Mouse (Mus musculus): ENCODE measurements around the gene Cnpy1.

Cnpy1 gene

GRCm38 (mm10) chr5:28165358-28166255, 80.0 kb downstream of the Cnpy1 start, which contains the start of gene En2:
Gene En2, plus strand, starts transcription at chr5:28165694.
- in situ Hi-C loops (cut with MboI, MseI): no loop called here

GRCm38 (mm10) chr5:28163926-28164325, 81.7 kb downstream of the Cnpy1 start:
- in situ Hi-C loops (cut with MboI, MseI): no loop called here

- in situ Hi-C loops (cut with MboI, MseI): no loop called here
Measured at GRCm38 (mm10) chr5:28161938-28162402, 83.6 kb downstream of the Cnpy1 start.

GRCm38 (mm10) chr5:28161383-28161937, 84.1 kb downstream of the Cnpy1 start:
- in situ Hi-C loops (cut with MboI, MseI): no loop called here

GRCm38 (mm10) chr5:28159891-28160470, 85.6 kb downstream of the Cnpy1 start:
- in situ Hi-C loops (cut with MboI, MseI): no loop called here

- in situ Hi-C loops (cut with MboI, MseI): no loop called here
Measured at GRCm38 (mm10) chr5:28159072-28159458, 86.5 kb downstream of the Cnpy1 start.

GRCm38 (mm10) chr5:28158308-28159071, 87.1 kb downstream of the Cnpy1 start:
- in situ Hi-C loops (cut with MboI, MseI): no loop called here

- in situ Hi-C loops (cut with MboI, MseI): no loop called here
Measured at GRCm38 (mm10) chr5:28157781-28158180, 87.8 kb downstream of the Cnpy1 start.

GRCm38 (mm10) chr5:28157044-28157730, 88.4 kb downstream of the Cnpy1 start:
- in situ Hi-C loops (cut with MboI, MseI): no loop called here
